Mouse (Mus musculus) bone marrow macrophage, adult 2 months (primary cell): Measurements from ENCODE around the gene Glb1.

Source experiments
- CTCF ChIP-seq: IDR thresholded peaks from 2 replicates; pipeline ENCODE4 v1.5.1; 2012; ENCODE audit warnings: low read depth, mild to moderate bottlenecking, low read length, moderate library complexity
- POLR2A ChIP-seq: IDR thresholded peaks from 2 replicates; pipeline ENCODE4 v1.6.1; 2012; ENCODE audit warnings: mild to moderate bottlenecking, low read depth, low read length, borderline replicate concordance

- TF ChIP-seq CTCF (no peak), POLR2A (no peak)
Measured at GRCm38 (mm10) chr9:114501913-114502312, 101.0 kb downstream of the Glb1 start.
